Mouse (Mus musculus) adrenal gland, postnatal 25 days (tissue): ENCODE measurements around the gene Tmem30c. TPM values are rescaled to one million over a fixed set of nuclear protein-coding genes. Genes with fewer than 3 reads are reported as not detected.
"Not testable (repeated sequence)": the region's sequence is repeated elsewhere in the genome, so short reads cannot be mapped to it uniquely, and the experiment has no call there.

Experiments used
- DNase-seq: peaks from one replicate; pipeline ENCODE4 v3.0.0; 2021; ENCODE audit warnings: mixed read lengths
- total RNA-seq: library from RNA; stranded (reverse); gene quantifications from 2 replicates; pipeline ENCODE4 v1.2.3, GENCODE M21; 2021

The Tmem30c gene
- total RNA-seq, 1 experiment from 2014 or later: not detected

GRCm38 (mm10) chr16:57231937-57232310 is 60.7 kb downstream of the Tmem30c start:
- not testable (repeated sequence) for DNase-seq

DNA sequence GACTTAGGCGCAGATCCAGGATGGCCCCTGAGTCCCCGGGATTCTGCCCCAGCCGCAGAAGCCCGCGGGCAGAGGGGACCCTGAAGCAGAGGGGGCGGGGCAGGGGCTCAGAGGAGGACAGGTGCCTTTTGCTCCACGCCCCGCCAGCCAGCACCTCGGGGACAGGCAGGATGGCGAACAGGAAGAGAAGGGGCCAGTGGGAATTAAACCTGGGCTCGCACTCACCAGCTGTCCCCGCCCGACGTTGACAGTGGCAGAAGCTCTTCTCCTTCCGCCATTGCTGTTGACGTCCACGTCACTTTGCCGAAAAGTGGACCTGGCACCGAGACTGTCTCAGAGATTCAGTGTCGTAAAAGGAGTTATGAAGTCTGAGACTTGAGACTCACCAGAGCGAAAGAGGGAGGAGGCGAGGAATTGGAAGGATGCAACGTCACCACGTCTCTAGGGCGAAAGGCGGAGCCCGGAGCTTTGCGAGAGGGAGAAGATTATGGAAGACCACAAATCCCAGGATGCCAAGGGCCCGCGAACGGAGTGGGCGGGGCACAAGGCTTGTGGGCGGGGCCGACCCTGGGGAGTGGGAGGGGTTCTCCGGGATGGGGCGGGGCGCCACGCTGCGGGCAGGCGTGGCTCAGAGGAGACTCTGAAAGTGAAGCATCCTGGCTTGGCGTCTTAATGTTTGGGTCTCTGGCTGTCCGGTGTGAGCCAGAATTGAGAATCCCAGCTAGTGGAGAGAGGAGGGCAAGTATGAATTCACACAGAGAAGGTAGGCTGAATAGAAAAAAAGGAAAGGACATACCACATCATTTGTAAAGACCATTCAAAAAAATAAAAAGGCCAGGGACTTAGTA is 61.4 kb downstream of the Tmem30c start, which contains the start of gene Tbc1d23:
Gene Tbc1d23 (minus strand): TSS at position 416 of the 848 bp plus-strand sequence.
- peak; percentile 97 for DNase-seq

DNA sequence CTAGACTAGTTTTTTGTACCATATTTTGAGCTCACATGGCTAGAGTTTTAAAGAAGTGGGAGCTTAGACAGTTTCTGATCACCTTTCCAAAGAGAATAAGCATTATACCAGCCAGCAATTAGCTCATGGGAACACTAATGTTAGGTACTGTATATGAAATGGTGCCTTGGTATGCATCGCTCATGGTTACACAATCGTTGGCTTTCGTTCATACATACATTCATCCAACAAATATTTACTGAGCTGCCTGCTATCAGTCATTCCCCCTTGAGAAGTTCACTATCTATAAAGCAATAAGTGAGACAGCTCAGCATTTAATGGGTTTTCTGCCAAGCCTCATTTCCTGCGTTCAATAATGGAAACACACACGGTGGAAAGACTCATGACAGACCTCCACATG is 66.2 kb downstream of the Tmem30c start:
- DNase-seq: no peak

GRCm38 (mm10) chr16:57220361-57220760 is 72.3 kb downstream of the Tmem30c start:
- no peak for DNase-seq

Other genes with a start within 250 kb of the Tmem30c start
- gene Tmem45a2, start 221.5 kb downstream of the Tmem30c start, total RNA-seq: not detected in 2 replicates
- 51.5 and 55.6 TPM in 2 replicates for gene Tomm70a, start 171.2 kb downstream of the Tmem30c start, total RNA-seq
- 53.2 and 61.0 TPM in 2 replicates for gene Nit2, start 125.5 kb downstream of the Tmem30c start, total RNA-seq
- gene Tbc1d23, start 61.4 kb downstream of the Tmem30c start, total RNA-seq: 35.1 and 45.1 TPM in 2 replicates
- 15.5 and 17.7 TPM in 2 replicates for gene Filip1l, start 60.2 kb upstream of the Tmem30c start, total RNA-seq